Mouse (Mus musculus): Measurements from ENCODE around the gene Gm20671.
"Not testable (repeated sequence)": the region's sequence is repeated elsewhere in the genome, so short reads cannot be mapped to it uniquely, and the experiment has no call there.

Gene Gm20671

DNA sequence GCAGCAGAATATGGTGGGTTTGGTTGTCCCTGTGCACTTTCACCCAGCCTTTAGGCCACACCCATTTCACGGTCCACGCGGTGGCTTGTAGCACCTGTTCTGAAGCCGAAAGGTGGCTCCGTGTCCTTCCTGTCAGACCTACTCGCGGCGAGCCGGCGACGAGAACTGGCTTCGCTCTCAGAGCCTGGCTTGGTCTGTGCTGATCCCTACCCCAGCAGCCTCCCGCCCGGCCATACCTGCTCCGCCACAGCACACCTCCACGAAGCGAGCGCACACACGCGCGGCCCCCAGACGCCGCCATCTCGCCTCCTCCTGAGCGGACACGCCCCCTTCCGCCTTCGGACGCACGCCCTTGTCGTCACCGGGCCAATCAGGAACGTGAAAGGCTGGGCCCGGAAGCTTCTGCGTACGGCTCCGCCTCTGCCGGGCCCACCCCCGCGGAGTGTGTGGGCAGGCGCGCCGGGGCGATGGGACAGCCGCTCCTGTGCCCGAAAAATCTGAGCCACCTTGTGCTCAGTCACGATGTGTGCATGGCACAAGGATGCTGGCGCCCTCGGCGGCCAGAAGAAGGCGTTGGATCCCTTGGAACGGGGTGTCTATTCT lies 41.5 kb downstream of the Gm20671 start, which contains the start of gene Pisd:
Pisd (minus strand) TSS at position 334 of the 603 bp plus-strand sequence.
- DNase-seq (ENCODE audit: low spot score): peak; percentile 89

DNA sequence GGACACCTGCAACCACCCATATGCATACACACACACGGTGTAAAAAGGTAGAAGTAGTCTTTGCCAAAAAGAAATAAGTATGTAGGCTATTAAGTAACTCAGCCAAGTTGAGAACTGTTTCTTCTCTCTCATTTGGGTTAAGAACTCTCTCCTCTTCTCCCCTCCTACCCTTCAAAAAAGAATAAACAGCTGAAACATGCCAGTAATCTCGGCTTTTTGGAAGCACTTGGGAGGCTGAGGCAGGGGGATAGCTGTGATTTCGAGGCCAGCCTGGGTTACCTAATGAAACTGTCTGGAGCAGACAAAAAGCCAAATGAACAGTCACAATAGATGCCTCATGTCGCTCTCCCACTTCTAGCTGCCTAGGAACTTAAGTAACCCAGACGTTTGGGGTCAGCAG lies 42.2 kb downstream of the Gm20671 start:
- DNase-seq (ENCODE audit: low spot score): no peak

DNA sequence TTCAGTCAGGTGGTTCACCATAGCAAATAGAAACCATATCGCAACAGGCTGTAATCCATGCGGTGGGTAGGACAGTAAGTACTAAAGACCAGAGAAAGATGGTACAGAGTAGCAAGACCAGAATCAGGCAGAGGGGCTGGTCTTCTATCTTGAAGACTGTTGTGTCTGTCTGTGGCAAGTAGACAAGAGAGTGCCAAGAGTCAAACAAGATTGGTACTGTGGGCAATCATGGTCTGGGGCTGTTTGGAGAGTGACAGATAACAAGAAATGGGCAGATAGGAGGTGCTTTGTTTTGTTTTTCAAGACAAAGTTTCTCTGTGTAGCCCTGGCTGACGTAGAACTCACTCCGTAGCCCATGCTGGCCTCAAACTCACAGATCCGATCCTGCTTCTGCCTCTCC lies 45.3 kb downstream of the Gm20671 start:
- DNase-seq (ENCODE audit: low spot score): no peak

DNA sequence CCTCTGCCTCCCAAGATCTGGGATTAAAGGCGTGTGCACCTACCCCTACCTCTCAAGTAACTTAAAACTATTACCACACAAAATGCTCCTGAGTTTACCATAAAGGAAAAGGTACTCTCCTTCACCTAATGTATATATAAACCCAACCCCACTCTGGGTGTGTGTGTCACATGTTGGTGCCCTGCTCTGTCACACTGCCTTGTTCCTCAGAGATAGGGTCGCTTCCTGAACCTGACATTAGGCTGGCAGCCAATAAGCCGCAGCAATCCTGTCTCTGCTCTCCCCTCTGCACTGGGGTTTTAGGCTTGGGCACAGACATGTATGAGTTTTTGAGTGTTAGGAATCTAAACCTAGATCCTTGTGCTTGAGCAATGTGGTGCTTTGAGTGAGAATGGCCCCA lies 48.7 kb downstream of the Gm20671 start:
- DNase-seq (ENCODE audit: low spot score): no peak

DNA sequence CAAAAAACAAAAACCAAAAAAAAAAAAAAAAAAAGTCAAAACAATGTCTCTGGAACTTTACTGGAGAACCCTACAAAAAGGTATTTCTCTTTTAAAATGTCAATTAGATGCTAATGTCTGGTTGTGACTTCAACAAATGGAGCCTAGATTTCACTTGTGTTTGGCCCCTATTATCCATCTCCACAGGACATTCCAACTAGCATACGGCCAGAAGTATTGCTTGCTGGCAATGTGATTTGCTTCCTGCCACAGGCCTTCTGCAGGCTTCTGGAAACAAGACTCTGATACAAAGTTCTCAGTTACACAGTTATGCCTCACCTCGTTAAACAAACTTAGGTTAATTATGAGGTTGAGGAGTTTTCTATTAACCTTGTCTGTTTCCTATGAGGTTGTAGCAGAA lies 54.5 kb downstream of the Gm20671 start:
- no peak for DNase-seq (ENCODE audit: low spot score)

DNA sequence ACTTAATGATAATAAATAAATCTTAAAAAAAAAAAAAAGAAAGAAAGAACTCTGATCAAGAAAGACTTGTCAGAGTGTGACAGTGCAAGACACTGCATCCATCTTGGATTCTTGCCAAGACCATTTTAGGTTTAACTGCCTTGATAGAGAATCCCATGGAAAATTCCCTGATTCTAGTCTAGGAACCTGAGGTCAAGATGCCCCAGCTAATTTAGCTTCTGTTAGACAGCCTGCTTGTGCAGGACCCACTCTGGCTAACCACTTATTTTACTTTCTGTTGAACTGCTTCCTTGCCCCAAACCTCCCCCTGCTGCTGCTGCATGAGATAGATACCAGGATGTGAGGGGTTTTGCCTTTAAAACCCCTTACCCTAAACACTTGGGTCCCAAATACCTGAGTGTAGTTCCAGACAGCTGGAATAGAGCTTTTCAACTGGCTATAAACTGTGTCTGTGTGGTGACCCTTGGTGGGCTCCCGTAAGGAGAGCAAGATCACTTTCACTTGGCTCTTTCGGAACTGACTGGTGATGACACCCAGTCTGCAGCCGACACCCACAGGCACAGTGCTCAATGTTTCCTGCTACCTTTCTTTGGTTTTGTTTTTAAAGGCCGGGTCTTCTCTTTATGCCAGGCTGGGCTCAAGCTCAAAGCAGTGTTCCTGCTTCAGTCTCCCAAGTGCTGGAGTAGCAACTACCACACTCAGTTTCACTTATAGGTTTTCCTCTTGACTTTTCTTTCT lies 59.1 kb downstream of the Gm20671 start:
- DNase-seq (ENCODE audit: low spot score): no peak

DNA sequence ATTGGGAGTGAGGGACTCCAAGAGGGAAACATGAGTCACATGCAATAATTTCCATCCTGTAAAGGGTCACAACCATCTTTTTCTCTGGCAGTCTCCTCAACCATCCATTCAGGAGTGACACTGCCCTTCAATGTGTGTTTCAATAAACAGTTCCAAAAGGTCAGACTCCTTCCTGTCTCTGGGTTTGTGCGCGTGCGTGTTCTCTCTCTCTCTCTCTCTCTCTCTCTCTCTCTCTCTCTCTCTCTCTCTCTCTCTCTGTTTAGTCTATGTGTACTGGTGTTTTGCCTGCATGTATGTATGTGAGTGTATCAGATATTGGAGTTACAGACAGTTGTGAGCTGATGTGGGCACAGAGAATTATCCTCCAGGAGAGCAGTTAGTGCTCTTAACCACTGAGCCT lies 59.9 kb downstream of the Gm20671 start:
- no peak for DNase-seq (ENCODE audit: low spot score)

DNA sequence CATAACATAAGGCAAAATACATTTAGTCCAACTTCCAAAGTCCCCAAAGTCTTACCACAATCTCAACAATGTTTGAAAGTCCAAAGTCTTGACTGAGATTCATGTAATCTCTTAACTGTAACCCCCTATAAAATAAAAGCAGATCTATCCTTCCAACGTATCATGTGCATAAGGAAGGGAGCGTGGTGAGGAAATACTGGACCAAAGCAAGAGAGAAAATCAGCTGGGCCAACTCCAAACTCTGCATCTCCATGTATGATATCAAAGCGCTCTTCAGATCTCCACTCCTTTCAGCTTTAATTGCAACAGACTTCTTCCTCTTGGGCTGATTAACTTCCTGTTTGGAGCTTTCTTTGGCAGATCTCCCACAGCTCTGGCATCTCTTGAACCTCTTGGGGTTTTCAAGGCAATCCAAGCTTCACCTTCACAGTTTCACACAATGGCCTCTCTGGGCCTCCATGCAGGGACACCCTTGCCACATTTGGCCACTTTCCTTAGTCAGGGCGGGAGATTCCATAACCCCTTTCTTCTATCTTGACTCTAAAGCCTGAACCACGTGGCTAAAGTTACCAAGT lies 65.3 kb downstream of the Gm20671 start:
- no peak for DNase-seq (ENCODE audit: low spot score)

DNA sequence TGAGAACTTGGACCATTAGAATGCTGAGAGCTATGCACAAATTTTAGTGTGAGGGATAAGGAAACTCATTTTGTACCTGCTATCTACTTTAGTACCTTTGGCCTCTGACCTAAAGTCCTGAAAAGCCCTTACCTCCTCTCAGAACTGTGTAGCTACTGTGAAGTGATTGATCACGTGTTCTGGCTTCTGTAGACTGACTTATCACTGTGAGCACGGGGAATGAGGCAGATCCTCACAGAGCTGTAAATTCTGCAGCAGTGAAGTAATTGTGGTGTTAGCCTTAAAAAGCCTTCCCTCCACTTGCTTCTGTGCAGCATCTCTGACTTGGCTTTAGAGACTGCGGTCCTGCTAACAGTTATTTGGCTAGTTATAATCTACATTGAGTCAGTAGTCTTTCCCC lies 66.1 kb downstream of the Gm20671 start:
- DNase-seq (ENCODE audit: low spot score): no peak

DNA sequence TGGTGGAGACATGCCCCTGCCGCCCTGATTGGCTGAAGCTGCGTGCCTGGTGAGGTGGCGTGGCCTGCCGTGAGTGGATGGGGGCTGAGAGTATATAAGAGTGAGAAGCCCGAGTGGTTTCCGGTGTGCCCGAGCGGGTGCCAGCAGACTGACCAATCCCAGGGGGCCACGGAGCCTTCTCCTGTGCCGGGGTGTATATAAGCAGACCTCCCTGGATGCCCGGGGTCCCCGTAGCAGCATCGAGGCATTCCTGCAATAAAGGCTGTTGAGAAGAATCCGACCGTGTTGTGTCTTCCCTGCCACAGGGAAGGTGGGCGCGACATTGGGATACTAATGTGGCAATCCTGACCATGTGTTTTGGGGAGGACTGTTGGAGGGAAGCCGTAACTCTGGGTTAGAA lies 66.6 kb downstream of the Gm20671 start:
- not testable (repeated sequence) for DNase-seq (ENCODE audit: low spot score)

DNA sequence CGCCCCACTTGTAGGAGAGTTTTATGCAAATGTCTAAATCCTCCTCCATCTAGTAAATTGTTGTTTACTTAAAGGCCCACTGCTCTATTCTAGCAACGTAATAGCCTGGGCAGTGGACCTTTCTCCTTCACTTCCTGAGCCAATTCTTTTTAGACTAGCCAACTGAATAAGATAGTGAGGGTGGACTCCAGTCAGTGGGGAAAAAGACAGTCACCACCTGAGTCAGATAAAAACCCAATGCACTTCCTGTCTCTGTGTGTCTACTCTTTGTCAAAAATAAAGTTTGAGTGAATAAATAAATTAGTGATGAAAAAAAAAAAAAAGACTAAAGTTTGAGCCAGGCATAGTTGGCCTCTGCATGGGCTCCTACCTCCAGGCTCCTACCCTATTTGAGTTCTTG lies 67.2 kb downstream of the Gm20671 start:
- no peak for DNase-seq (ENCODE audit: low spot score)

DNA sequence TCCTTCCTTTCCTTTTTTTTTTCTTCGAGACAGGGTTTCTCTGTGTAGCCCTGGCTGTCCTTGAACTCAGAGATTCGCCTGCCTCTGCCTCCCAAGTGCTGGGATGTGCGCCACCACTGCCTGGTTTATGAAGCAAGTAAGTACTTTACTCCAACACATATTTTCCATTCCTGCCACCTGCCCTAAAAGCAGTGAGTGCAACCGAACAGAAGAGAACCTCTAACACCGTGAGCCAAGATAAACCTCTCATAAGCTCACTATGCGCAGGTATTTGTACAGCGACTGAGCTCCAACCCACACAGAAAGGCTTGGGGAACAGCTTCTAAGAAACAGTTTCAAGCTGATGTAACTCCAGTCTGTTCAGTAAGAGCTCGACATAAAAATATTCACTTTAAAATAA lies 70.8 kb downstream of the Gm20671 start:
- DNase-seq (ENCODE audit: low spot score): no peak

DNA sequence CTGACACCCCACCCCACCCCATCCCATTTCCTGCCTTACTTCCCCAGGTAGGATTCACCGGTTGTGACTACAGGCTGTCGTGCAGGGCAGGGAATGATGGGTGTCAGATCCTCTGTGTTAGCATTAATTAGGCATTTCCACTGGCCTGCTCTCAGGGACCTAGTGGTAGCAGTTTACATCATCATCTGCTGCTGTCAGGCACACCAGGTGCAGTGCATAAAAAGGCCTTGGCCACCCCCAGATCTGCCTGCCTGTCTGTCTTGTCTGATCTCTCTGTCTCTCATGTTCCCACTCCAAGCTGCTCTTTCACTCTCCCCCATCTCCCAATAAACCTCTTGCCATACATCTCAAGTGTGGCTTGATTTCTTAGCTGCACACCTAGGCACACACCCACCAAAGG lies 75.2 kb downstream of the Gm20671 start:
- DNase-seq (ENCODE audit: low spot score): no peak

DNA sequence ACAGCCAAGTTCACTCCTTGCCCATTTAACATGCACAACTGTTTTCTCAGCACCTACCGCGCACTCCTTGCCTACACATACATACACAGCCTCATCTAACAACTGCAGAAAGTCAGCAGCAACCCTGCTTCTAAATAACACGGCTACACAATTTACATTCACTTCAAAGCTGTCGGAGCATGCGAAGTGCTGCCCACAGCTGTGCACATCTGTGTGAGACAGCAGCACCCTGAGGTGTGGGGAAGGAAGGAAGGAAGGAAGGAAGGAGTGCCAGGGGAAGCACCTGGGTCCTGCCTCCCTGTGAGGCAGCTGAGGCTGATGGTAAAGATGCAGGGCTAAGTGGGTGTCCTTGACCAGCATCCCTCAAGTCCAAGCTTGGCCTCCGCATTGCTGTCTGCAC lies 78.0 kb downstream of the Gm20671 start:
- DNase-seq (ENCODE audit: low spot score): no peak

DNA sequence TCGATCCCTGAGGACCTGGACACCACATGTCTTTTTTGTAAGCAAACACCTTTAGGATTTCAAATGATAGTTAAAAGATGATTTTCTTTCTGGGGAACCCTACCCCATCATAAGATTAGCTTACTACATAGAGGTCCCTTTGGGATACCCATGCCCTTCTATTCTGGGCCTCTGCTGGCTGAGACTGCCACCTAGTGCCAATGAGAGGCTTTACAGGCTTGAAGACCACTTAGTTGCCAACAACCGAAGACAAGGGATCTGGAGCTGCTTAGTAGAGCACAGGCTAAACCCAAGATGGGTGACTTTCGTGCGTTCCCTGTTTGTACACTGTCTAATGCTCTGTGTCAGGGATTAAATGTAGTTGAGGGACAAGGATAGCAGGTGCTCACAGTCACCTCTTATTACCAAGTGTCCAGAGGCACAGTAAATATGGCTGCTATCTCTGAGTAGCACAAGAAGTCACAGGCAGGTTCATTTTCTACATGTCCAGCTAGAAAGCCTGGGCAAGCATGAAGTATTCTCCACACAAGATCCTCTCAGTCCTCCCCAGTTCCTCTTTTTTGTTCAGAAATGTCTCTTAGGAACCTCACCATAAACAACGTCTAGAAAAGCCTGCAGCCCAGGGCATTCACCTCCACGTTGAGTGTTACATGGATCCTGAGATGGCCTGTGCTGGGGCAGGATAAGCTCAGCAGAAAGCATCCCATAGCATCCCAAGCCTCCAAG lies 79.1 kb downstream of the Gm20671 start:
- DNase-seq (ENCODE audit: low spot score): no peak

DNA sequence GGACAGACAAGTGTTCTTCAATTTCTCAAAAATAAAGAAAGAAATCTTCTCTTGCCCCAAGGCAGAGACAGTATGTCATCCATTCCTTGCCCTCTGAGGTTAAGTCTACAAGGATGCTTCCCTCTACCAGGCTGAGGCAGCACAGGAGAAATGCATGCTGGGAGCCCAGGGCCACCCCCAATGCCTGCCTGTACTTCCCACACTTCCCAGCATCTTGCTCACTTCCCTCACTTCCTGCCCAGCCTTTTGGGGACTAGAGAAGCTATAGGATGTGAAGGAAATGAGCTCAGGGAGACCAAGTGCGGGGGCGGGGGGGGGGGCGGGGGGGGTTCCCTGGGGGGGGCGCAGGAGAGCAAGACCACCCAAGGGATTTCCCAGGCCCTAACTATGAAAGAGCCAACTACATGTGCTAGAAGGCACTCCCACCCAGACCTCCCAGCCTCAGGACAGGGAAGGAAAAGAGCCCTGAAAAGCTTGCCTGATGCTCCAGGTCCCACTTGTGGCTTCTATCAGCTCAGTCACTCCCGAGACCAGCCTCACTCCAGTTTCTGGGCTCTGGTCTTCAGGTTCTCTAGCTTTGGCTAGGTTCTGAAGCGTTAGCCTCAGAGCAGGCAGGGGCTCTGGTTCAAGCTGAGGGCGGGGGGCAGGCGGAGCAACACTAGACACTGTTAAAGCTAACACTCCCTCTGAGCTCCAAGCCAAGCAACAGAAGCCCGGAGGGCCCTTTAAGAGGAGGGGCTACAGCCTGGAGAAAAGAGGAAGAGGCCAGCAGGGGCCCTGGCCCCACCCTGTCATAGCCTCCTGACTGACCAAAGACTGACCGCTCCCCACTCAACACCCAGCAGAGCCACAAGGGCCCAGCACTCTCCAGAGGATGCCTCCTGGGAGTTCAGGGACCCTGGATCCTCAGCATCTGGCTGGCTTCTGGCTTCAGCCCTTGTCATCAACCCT lies 80.9 kb downstream of the Gm20671 start:
- peak; percentile 77 for DNase-seq (ENCODE audit: low spot score)

DNA sequence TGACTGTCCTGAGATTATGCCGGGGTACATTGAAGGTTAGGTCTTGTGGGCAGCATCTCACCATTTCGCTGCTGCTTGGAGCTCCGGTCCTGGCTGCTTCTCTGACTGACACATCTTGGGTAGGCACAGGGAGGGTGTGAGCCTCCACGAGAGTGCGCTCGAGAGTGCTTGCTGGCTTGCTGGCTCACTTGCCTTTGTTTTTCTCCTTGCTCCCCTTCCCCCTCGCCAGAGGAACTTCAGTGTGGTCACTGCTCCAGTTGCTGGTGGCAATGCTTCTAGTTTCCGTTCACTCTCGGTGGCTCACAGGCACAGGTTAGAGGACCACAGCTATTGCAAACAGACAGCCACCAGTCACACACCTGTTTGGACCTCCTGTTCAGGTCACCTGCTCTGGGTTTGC lies 84.8 kb downstream of the Gm20671 start:
- no peak for DNase-seq (ENCODE audit: low spot score)

DNA sequence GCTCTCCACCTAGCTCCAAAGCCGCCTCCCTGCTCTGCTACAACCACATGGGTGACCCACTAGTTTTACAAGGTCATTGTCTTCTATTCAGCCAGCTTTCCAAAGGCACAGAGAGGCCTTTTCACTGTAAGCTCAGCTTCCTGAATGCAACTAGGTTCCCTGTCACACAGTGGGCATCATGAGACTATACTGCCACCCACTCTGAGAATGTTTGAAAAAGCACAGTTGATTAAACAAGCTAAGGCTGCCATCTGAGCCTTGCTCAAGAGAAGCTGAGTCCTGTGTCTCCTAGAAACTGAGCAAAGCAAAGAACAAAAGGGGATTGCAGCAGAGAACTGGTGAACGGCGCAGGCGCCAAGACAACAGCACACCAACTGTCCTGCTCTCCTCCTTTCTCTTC lies 85.5 kb downstream of the Gm20671 start:
- not testable (repeated sequence) for DNase-seq (ENCODE audit: low spot score)

DNA sequence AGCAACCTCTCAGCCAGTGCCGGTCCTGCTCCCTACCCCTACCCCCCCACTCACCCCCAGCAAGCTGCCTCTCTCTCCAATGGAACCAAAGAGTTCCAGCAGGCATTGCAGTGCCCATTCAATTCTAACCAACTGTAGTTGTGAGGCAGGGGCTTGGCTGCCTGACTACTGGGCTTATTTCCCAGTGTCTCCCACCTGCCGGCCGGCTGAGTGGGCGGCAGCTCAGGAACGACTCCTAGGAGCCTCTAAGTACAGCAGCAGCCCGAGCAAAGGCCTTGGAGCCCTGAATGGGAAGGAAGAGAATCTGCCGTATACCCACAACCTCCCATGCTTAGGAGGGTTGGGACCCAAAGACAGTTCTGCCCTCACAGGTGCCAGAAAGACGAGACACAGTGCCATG lies 86.1 kb downstream of the Gm20671 start:
- not testable (repeated sequence) for DNase-seq (ENCODE audit: low spot score)

DNA sequence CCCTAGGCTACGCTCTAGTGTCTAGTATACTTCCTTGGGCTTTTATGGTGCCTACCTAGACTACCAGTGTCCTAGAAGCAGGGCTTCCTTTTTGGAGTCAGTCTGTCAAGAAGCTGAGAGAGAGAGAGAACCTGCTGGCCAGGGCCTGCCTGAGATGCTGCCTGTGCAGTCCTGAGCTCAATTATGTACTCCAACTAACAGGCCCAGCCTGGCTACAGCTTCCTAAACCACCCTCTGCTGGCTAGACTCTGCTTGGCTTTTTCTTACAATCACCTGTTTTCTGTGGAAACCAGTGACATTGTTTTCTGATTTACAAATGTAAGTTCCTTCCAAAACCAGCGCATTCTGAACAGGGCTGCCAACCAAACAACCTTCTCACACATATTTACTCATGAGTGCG lies 86.8 kb downstream of the Gm20671 start:
- no peak for DNase-seq (ENCODE audit: low spot score)

DNA sequence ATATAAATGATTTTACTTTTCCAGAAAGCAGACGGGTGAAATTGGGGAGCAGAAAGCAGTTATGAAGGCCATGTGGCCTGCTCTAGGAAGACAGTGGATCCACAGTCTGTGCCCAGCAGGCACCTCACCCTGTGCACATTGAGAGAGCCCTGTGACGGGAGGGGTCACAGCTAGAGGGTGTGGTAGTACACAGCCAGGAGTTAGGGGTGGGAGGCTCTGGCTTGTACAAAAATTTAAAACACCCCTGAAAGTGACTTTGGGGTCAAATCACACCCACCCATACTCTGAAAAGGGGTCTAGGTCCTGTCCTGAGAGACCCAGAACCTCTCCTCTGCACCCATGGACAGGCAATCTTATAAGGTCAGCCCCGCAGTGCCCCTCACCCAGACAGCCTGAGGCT lies 90.1 kb downstream of the Gm20671 start:
- DNase-seq (ENCODE audit: low spot score): not testable (repeated sequence)

DNA sequence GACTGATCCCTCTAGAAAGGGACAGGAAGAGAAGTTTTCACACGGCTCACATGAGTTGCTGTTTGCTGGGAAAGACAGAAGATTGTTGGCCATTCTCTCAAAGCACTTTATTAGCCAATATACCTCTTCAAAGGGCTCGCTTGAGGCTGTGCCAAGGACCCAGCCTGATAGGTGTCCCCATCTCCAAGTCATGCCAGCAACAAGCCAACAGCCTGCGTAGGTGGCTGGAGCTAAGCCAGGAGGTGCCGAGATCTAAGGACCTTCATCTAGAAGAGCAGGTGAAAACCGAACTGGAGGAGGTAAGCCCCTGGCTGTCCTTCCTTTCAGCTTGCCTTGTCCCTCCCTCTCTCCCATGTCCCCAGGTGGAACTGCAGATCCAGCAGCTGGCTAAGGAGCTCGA lies 91.1 kb downstream of the Gm20671 start:
- no peak for DNase-seq (ENCODE audit: low spot score)
